Mouse (Mus musculus) liver, postnatal 0 days (tissue): Measurements from ENCODE around the gene Reep3.

Experiments
- CTCF ChIP-seq: sonication (generic); IDR thresholded peaks from 2 replicates; pipeline ENCODE4 v1.5.1; 2016; ENCODE audit warnings: antibody characterized with exemption, low read depth
- EP300 ChIP-seq: IDR thresholded peaks from 2 replicates; pipeline ENCODE4 v1.6.1; 2016; ENCODE audit warnings: antibody characterized with exemption, low read depth, mild to moderate bottlenecking

GRCm38 (mm10) chr10:67029297-67029696, 67.4 kb downstream of the Reep3 start:
- TF ChIP-seq CTCF (no peak), EP300 (no peak)
